Mouse (Mus musculus) brain, embryonic 14.5 days (tissue): ENCODE measurements around the gene Slc4a8.
A peak's percentile ranks its signal among the peaks of the same experiment; 100 is the strongest.

ENCODE experiments used
- CTCF ChIP-seq: fragments of 200-500 bp; IDR thresholded peaks from 2 replicates; pipeline ENCODE4 v1.5.1; 2012; ENCODE audit warnings: inconsistent platforms, mild to moderate bottlenecking, moderate library complexity, borderline replicate concordance; ENCODE audit not compliant: insufficient read depth, insufficient read length; ENCODE audit errors: extremely low read depth
- POLR2A ChIP-seq: fragments of 200-500 bp; IDR thresholded peaks from 2 replicates; pipeline ENCODE4 v1.6.1; 2012; ENCODE audit warnings: mild to moderate bottlenecking, inconsistent platforms, borderline replicate concordance; ENCODE audit not compliant: poor library complexity, insufficient read depth, insufficient read length, severe bottlenecking; ENCODE audit errors: extremely low read depth

DNA sequence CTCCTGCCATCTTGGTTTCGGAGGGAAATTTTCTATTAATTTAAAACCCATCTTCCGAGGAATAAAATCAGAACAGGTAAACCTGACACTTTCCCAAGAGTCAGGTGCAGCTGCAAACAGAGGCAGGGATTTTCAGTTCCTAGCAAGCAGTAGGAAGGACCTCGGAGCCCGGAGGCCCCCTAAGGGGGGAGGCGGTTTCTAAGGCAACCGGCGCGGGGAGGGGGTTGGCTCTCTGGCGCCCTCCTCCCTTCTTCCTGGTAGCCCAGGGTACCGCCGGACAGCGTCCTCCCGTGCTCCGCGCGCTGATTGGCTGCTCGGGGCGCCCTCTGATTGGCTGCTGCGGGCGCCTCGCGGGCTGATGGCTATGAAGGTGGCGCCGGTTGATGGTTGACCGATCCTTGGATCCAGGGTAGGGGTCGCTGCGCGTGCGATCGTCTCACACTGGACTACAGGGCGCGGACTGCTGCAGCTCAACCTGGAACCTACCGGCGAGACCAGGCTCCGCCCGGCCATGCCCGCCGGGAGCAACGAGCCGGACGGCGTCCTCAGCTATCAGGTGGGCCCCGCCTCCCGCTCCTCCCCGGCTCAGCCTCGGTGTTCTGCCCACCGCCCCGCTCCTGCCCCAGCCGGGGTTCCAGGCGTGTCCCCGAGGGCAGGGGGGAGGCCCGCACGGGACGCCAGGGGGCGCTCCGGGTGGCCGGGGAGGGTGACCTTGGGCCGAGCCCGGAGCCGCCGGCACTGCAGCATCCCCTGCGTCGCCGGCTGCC is at the start of gene Slc4a8:
- TF ChIP-seq CTCF (peak; percentile 81), POLR2A (peak; percentile 47; the same call in 1 of the 2 replicates)
